Mouse (Mus musculus): ENCODE data around the gene Rnf157. TPM values are rescaled to one million over a fixed set of nuclear protein-coding genes. Genes with fewer than 3 reads are reported as not detected.

Gene Rnf157
- polyA plus RNA-seq, 1 experiment: not detected

GRCm38 (mm10) chr11:116312359-116312758 lies 100.5 kb downstream of the Rnf157 start:
- TF ChIP-seq GATA1 (IDR thresholded peaks at IDR 0.05; ENCODE audit: low read length): no peak

GRCm38 (mm10) chr11:116311169-116311568 lies 101.7 kb downstream of the Rnf157 start:
- no peak for TF ChIP-seq GATA1 (IDR thresholded peaks at IDR 0.05; ENCODE audit: low read length)

GRCm38 (mm10) chr11:116309601-116310000 lies 103.2 kb downstream of the Rnf157 start:
- peak; percentile 68 for TF ChIP-seq GATA1 (IDR thresholded peaks at IDR 0.05; ENCODE audit: low read length)

- TF ChIP-seq GATA1 (IDR thresholded peaks at IDR 0.05; ENCODE audit: low read length): no peak
Measured at GRCm38 (mm10) chr11:116307762-116308531, 104.9 kb downstream of the Rnf157 start.

- no peak for TF ChIP-seq GATA1 (IDR thresholded peaks at IDR 0.05; ENCODE audit: low read length)
Measured at GRCm38 (mm10) chr11:116307019-116307725, 105.7 kb downstream of the Rnf157 start, which contains the start of gene Exoc7. Gene Exoc7, minus strand, starts transcription at chr11:116307233.

GRCm38 (mm10) chr11:116306126-116306982 lies 106.5 kb downstream of the Rnf157 start:
- no peak for TF ChIP-seq GATA1 (IDR thresholded peaks at IDR 0.05; ENCODE audit: low read length)

GRCm38 (mm10) chr11:116305423-116305822 lies 107.4 kb downstream of the Rnf157 start:
- TF ChIP-seq GATA1 (IDR thresholded peaks at IDR 0.05; ENCODE audit: low read length): no peak

- TF ChIP-seq GATA1 (IDR thresholded peaks at IDR 0.05; ENCODE audit: low read length): no peak
Measured at GRCm38 (mm10) chr11:116298621-116299020, 114.2 kb downstream of the Rnf157 start.

GRCm38 (mm10) chr11:116298221-116298620 lies 114.6 kb downstream of the Rnf157 start:
- no peak for TF ChIP-seq GATA1 (IDR thresholded peaks at IDR 0.05; ENCODE audit: low read length)

- no peak for TF ChIP-seq GATA1 (IDR thresholded peaks at IDR 0.05; ENCODE audit: low read length)
Measured at GRCm38 (mm10) chr11:116297017-116297416, 115.8 kb downstream of the Rnf157 start.

GRCm38 (mm10) chr11:116296191-116296734 lies 116.6 kb downstream of the Rnf157 start:
- TF ChIP-seq GATA1 (IDR thresholded peaks at IDR 0.05; ENCODE audit: low read length): no peak

- no peak for TF ChIP-seq GATA1 (IDR thresholded peaks at IDR 0.05; ENCODE audit: low read length)
Measured at GRCm38 (mm10) chr11:116294319-116294718, 118.5 kb downstream of the Rnf157 start.

- no peak for TF ChIP-seq GATA1 (IDR thresholded peaks at IDR 0.05; ENCODE audit: low read length)
Measured at GRCm38 (mm10) chr11:116293538-116294137, 119.2 kb downstream of the Rnf157 start.

GRCm38 (mm10) chr11:116292401-116292800 lies 120.4 kb downstream of the Rnf157 start:
- no peak for TF ChIP-seq GATA1 (IDR thresholded peaks at IDR 0.05; ENCODE audit: low read length)

- TF ChIP-seq GATA1 (IDR thresholded peaks at IDR 0.05; ENCODE audit: low read length): no peak
Measured at GRCm38 (mm10) chr11:116290556-116290955, 122.3 kb downstream of the Rnf157 start.

All from G1E-ER4 (cell line).